Mouse (Mus musculus) ES-E14 (cell line): Measurements from ENCODE around the gene St7. TPM values are rescaled to one million over a fixed set of nuclear protein-coding genes. Genes with fewer than 3 reads are reported as not detected.

Source experiments
- DNase-seq: peaks from one replicate; pipeline ENCODE4 v3.0.0-alpha.2; 2013; ENCODE audit warnings: low read depth, low spot score
- H3K27ac ChIP-seq: 2 replicates; pipeline ENCODE4 v1.5.1; 2012; ENCODE audit warnings: low read depth, mild to moderate bottlenecking, low read length, moderate library complexity, mixed read lengths; ENCODE audit not compliant: poor library complexity, insufficient read depth, severe bottlenecking
- H3K36me3 ChIP-seq: 2 replicates; pipeline ENCODE4 v1.6.1; 2012; ENCODE audit warnings: mild to moderate bottlenecking, low read length, moderate library complexity, mixed read lengths; ENCODE audit not compliant: control insufficient read depth, poor library complexity, insufficient read depth, severe bottlenecking
- H3K4me1 ChIP-seq, 2 experiments: fragments of 150-350 bp in 1 of 2; sonication (generic) in 1 of 2; 2 replicates each; pipeline ENCODE4 v1.6.1; 2012; ENCODE audit warnings: low read length in 2 of 2, mild to moderate bottlenecking in 1 of 2, mixed read lengths in 1 of 2; ENCODE audit not compliant: control insufficient read depth in 2 of 2, insufficient read depth in 2 of 2, poor library complexity in 1 of 2
- H3K4me3 ChIP-seq, 2 experiments: fragments of 150-350 bp in 1 of 2; sonication (generic) in 1 of 2; 2 replicates each; pipeline ENCODE4 v1.5.1; 2012; ENCODE audit warnings: low read length in 2 of 2, low read depth in 1 of 2, mild to moderate bottlenecking in 1 of 2, mixed read lengths in 1 of 2; ENCODE audit not compliant: insufficient read depth in 1 of 2, poor library complexity in 1 of 2, severe bottlenecking in 1 of 2
- H3K9ac ChIP-seq: 2 replicates; pipeline ENCODE4 v1.6.1; 2012; ENCODE audit warnings: low read depth, mild to moderate bottlenecking, low read length, mixed read lengths; ENCODE audit not compliant: poor library complexity, insufficient read depth, severe bottlenecking
- H3K9me3 ChIP-seq: fragments of 150-350 bp; sonication (generic); 2 replicates; pipeline ENCODE4 v1.6.1; 2012; ENCODE audit warnings: low read depth, mild to moderate bottlenecking, low read length; ENCODE audit not compliant: control insufficient read depth, insufficient read depth
- CHD2 ChIP-seq: IDR thresholded peaks from 2 replicates; pipeline ENCODE4 v1.6.1; 2014; ENCODE audit warnings: mild to moderate bottlenecking, low read depth, low read length, inconsistent platforms
- HCFC1 ChIP-seq: IDR thresholded peaks from 2 replicates; pipeline ENCODE4 v1.6.1; 2012; ENCODE audit warnings: low read length, inconsistent platforms, borderline replicate concordance; ENCODE audit not compliant: insufficient read depth
- MAFK ChIP-seq: IDR thresholded peaks from 2 replicates; pipeline ENCODE4 v1.6.1; 2014; ENCODE audit warnings: mild to moderate bottlenecking, low read depth, low read length, inconsistent platforms; ENCODE audit not compliant: insufficient read depth
- ZC3H11A ChIP-seq: IDR thresholded peaks from 2 replicates; pipeline ENCODE4 v1.6.1; 2012; ENCODE audit warnings: low read depth, mild to moderate bottlenecking, inconsistent platforms, low read length, borderline replicate concordance
- ZNF384 ChIP-seq: IDR thresholded peaks from 2 replicates; pipeline ENCODE4 v1.6.1; 2012; ENCODE audit warnings: low read depth, low read length, inconsistent platforms
- in situ Hi-C, 2 experiments: fragments of 600-800 bp; cut with MboI; formaldehyde crosslinking; loops; one replicate each; pipeline ENCODE4 v1.15.1; 2025; ENCODE audit warnings: low sequenced_read_pairs in 2 of 2, inconsistent platforms in 1 of 2; ENCODE audit not compliant: unreplicated experiment in 2 of 2
- total RNA-seq: library from RNA; depleted of rRNA; stranded (reverse); fragments of 300-350 nt; gene quantifications from 2 replicates; pipeline ENCODE4 v1.2.3, GENCODE M21; 2012

Gene St7
- total RNA-seq, 1 experiment, result 4.2 TPM

- no peak overlapping the region for H3K27ac ChIP-seq
- in situ Hi-C loops, result no loop called here
- no peaks in the 10 kb centered on the region for H3K36me3 ChIP-seq
- H3K9ac ChIP-seq, result no peak overlapping the region
- DNase-seq, result no peak
- no peak overlapping the region for H3K4me3 ChIP-seq
- H3K9me3 ChIP-seq, result no peaks in the 10 kb centered on the region
- no peaks in the 10 kb centered on the region for H3K4me1 ChIP-seq
- TF ChIP-seq ZNF384 (no peak), MAFK (no peak)
Measured at GRCm38 (mm10) chr6:17743325-17743724, 50.6 kb downstream of the St7 start.

DNA sequence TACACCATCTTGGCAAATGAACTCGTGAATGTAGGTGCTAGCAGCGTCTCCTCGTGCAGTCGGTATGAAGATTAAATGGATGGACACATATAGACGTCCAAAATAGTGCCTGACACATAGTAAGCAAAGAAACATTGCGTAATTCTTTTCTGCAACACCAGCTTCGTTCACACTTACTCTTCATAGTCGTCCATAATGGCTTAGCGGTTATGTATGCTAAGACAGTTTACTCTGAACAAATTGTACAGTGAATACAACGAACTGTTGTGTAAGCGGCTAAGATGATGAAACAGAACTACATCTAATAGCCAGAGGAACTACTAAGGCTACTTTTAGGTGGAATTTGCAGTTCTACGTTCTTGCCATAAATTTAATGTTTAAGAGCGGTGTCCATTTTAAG lies 55.0 kb downstream of the St7 start:
- no peak for DNase-seq
- Histone ChIP-seq H3K4me1 (no peaks in the 10 kb centered on the region; a peak in 1 of 4 replicates), H3K36me3 (no peaks in the 10 kb centered on the region), H3K9me3 (no peaks in the 10 kb centered on the region), H3K27ac (no peak overlapping the region), H3K4me3 (no peak overlapping the region), H3K9ac (no peak overlapping the region)
- in situ Hi-C loops, result no loop called here
- TF ChIP-seq CHD2 (no peak), ZNF384 (no peak), ZC3H11A (no peak), MAFK (no peak), HCFC1 (no peak)

DNA sequence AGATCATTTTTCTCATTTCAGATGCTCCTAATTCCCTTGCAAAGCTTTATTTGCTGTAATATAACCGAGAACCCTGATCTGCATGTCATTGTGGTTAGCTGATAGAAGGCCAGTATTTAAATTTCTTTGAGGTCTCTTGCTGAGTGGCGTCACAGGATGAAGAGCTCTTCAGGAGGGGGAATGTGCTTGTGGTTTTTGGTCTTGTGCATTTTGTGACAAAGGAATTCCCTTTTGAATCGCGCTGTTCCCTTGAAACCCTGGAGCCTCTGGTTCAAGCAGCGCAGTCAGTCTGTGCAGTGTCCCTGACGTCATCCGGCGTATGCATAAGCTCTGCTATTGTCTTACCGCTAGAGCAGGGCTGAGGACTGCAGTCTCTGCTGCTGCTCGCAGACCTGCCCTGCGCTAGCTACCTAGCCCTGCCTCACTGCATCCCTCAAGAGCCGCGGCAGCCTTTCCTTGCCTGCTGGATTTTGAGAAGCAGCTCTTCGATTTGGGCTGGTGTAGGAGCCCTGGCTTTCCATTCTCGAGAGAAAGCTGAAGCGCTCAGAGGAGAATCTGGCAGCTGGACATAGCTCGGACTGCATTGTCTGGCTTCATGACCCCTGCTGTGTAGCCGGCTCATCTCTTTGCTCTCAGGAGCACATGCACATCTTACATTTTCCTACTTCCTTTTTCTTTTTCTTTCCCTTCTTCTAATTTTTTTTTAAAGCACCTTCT lies 56.3 kb downstream of the St7 start:
- peak; percentile 54 for DNase-seq
- H3K9me3 ChIP-seq, result no peaks in the 10 kb centered on the region
- H3K27ac ChIP-seq, result no peak overlapping the region
- no peak for TF ChIP-seq ZC3H11A
- TF ChIP-seq HCFC1, result no peak
- TF ChIP-seq CHD2, result no peak
- no peak for TF ChIP-seq ZNF384
- no peak for TF ChIP-seq MAFK
- in situ Hi-C loops, result no loop called here
- H3K4me3 ChIP-seq, result peak overlapping the region in 1 of 2 experiments; percentile 60; a peak in 2 of 4 replicates
- H3K4me1 ChIP-seq, result no peaks in the 10 kb centered on the region; a peak in 1 of 4 replicates
- H3K9ac ChIP-seq, result no peak overlapping the region
- H3K36me3 ChIP-seq, result no peaks in the 10 kb centered on the region

- H3K27ac ChIP-seq, result no peak overlapping the region
- H3K9me3 ChIP-seq, result no peaks in the 10 kb centered on the region
- H3K4me1 ChIP-seq, result no peaks in the 10 kb centered on the region; a peak in 1 of 4 replicates
- peak overlapping the region in 1 of 2 experiments; percentile 60; a peak in 1 of 4 replicates for H3K4me3 ChIP-seq
- H3K36me3 ChIP-seq, result no peaks in the 10 kb centered on the region
- in situ Hi-C loops, result no loop called here
- no peak for TF ChIP-seq CHD2
- TF ChIP-seq HCFC1, result no peak
- no peak for TF ChIP-seq ZC3H11A
- no peak for TF ChIP-seq MAFK
- DNase-seq, result no peak
- no peak overlapping the region for H3K9ac ChIP-seq
Measured at GRCm38 (mm10) chr6:17749596-17749995, 56.9 kb downstream of the St7 start.

DNA sequence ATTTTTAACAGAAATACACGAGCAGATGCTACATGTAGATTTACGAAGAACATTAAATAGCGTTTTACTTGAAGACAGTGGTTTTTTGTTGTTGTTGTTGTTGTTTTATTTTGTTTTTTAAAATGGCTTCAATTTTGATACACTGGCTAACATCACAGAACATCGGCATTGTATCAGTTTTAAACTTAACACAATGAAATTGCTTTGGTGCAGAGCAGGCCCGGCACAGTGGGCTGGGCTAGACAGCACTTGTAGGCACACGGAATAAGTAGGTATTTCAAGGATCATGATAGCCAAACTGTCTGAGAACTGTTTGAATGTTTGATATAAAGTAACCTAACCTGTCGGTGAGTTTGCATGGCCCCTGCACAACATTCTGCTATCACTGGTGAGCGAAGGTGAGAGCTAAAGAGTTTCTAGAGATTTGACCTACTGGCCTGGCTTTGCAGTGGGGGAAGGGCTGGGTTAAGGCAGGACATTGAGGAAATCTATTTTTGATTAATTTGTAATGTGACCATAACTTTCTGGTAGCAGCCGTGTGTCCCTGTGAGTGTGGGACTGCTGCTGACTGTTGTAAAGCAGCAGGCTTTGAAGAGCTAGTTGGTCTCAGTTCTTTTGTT lies 57.4 kb downstream of the St7 start:
- Histone ChIP-seq H3K27ac (no peak overlapping the region), H3K4me1 (no peaks in the 10 kb centered on the region; a peak in 1 of 4 replicates), H3K4me3 (no peak overlapping the region), H3K36me3 (no peaks in the 10 kb centered on the region), H3K9ac (no peak overlapping the region), H3K9me3 (no peaks in the 10 kb centered on the region)
- in situ Hi-C loops, result no loop called here
- DNase-seq, result no peak
- TF ChIP-seq HCFC1, result no peak
- no peak for TF ChIP-seq CHD2
- no peak for TF ChIP-seq ZNF384
- no peak for TF ChIP-seq MAFK
- no peak for TF ChIP-seq ZC3H11A
